Mouse (Mus musculus) R1 (cell line): ENCODE measurements around the gene Spout1.

Experiments used
- DNase-seq: peaks from one replicate; pipeline ENCODE4 v3.0.0-alpha.2; 2018; ENCODE audit warnings: low read depth, low spot score

Spout1 gene

GRCm38 (mm10) chr2:30177700-30178675, at the start of gene Spout1:
Spout1 (minus strand) TSS chr2:30178459.
- DNase-seq = peak; percentile 98

- no peak for DNase-seq
These were observed 38.0 kb upstream of the Spout1 start for GRCm38 (mm10) chr2:30216293-30216692.

GRCm38 (mm10) chr2:30215493-30215892, 37.2 kb upstream of the Spout1 start:
- peak; percentile 30 for DNase-seq

GRCm38 (mm10) chr2:30214745-30215144, 36.5 kb upstream of the Spout1 start:
- DNase-seq = no peak

GRCm38 (mm10) chr2:30212951-30213350, 34.7 kb upstream of the Spout1 start:
- DNase-seq = no peak

GRCm38 (mm10) chr2:30212169-30212545, 33.9 kb upstream of the Spout1 start:
- no peak for DNase-seq

- no peak for DNase-seq
These were observed 33.3 kb upstream of the Spout1 start for GRCm38 (mm10) chr2:30211408-30212168.

GRCm38 (mm10) chr2:30207886-30208285, 29.6 kb upstream of the Spout1 start:
- DNase-seq = no peak

GRCm38 (mm10) chr2:30207401-30207800, 29.1 kb upstream of the Spout1 start:
- DNase-seq = no peak

- peak; percentile 97 for DNase-seq
These were observed 27.5 kb upstream of the Spout1 start, which contains the start of gene Kyat1 for GRCm38 (mm10) chr2:30205629-30206357. Kyat1 (minus strand) TSS chr2:30205847.

- DNase-seq = no peak
These were observed 27.0 kb upstream of the Spout1 start for GRCm38 (mm10) chr2:30205255-30205628.

GRCm38 (mm10) chr2:30203439-30203838, 25.2 kb upstream of the Spout1 start:
- peak; percentile 88 for DNase-seq

- DNase-seq = no peak
These were observed 22.2 kb upstream of the Spout1 start for GRCm38 (mm10) chr2:30200388-30200925.

- DNase-seq = no peak
These were observed 21.7 kb upstream of the Spout1 start for GRCm38 (mm10) chr2:30199984-30200383.

- DNase-seq = no peak
These were observed 19.8 kb upstream of the Spout1 start for GRCm38 (mm10) chr2:30198021-30198420.

GRCm38 (mm10) chr2:30194656-30195055, 16.4 kb upstream of the Spout1 start:
- DNase-seq = no peak

GRCm38 (mm10) chr2:30191790-30192580, 13.7 kb upstream of the Spout1 start:
- DNase-seq = no peak

GRCm38 (mm10) chr2:30185681-30186080, 7.4 kb upstream of the Spout1 start:
- DNase-seq = no peak

- DNase-seq = no peak
These were observed 7.0 kb upstream of the Spout1 start for GRCm38 (mm10) chr2:30185276-30185675.

GRCm38 (mm10) chr2:30183721-30184120, 5.5 kb upstream of the Spout1 start:
- DNase-seq = no peak

- DNase-seq = no peak
These were observed 4.2 kb upstream of the Spout1 start for GRCm38 (mm10) chr2:30182424-30182823.
